Mouse (Mus musculus) granulocyte monocyte progenitor cell, adult 5-6 weeks (primary cell): ENCODE measurements around the gene Tmem252. TPM values are rescaled to one million over a fixed set of nuclear protein-coding genes. Genes with fewer than 3 reads are reported as not detected.
"Not testable (repeated sequence)": the region's sequence is repeated elsewhere in the genome, so short reads cannot be mapped to it uniquely, and the experiment has no call there.

ENCODE experiments used
- ATAC-seq: replicated peaks from 2 replicates; pipeline ENCODE4 v1.8.0; 2016; ENCODE audit warnings: mild to moderate bottlenecking, moderate TSS enrichment, inconsistent platforms; ENCODE audit not compliant: poor library complexity, severe bottlenecking
- total RNA-seq, 2 experiments: library from RNA; stranded (forward) in 1 of 2; stranded (reverse) in 1 of 2; fragments of 200-712, 200-1000 nt in 1 of 2; fragments of >200 nt in 1 of 2; fragmentation: Nextera tagmentation in 1 of 2; gene quantifications; 2 replicates each; pipeline ENCODE4 v1.2.3; 2014 to 2017

Tmem252 gene
- total RNA-seq, 2 experiments from 2014 or later = not detected

GRCm38 (mm10) chr19:24676429-24676828, 2.6 kb downstream of the Tmem252 start:
- no peak for ATAC-seq

GRCm38 (mm10) chr19:24677242-24677984, 3.6 kb downstream of the Tmem252 start:
- ATAC-seq = no peak

GRCm38 (mm10) chr19:24683016-24683720, 9.4 kb downstream of the Tmem252 start:
- no peak for ATAC-seq

DNA sequence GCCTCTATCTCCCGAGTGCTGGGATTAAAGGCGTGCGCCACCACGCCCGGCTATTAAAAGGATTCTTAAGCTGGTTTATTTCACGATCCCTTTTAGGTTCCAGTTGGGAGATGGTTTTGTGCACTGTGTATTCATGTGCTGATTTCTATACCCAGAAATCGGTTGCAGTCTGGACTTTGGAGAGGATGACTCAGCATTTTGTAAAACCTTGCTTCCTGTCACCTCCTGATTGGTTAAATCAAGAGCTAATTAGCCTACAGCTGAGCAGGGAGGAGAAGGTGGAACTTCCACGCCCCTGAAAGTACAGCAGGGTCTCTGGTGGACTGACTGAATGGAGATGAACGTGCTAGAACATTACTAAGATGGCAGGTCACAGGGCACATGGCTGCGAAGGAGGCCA, 12.6 kb downstream of the Tmem252 start:
- peak; percentile 20; the same call in 1 of the 2 replicates for ATAC-seq

- ATAC-seq = no peak
These were observed 14.5 kb downstream of the Tmem252 start for GRCm38 (mm10) chr19:24688327-24688726.

DNA sequence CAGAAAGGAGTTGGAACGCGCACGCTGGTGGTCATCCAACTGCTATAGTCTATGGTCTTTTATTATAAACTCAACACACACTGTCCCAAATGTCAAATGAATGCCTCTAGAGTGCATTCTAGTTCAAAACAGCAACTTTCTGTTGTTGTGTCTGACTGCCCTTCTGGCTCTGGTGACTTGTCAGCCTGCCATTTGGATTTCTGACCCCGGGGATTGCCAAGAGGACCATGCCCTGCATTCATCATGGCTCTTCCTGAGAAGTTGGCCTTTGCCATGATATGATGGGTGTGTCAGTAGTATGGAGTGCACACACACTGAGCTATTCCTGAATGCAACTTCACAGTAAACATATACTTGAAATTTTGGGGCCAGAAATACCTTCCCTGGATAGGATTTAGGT, 15.7 kb downstream of the Tmem252 start:
- no peak for ATAC-seq

- no peak for ATAC-seq
These were observed 18.9 kb downstream of the Tmem252 start for GRCm38 (mm10) chr19:24692691-24693090.

GRCm38 (mm10) chr19:24697946-24698345, 24.1 kb downstream of the Tmem252 start:
- ATAC-seq = no peak

- no peak for ATAC-seq
These were observed 24.8 kb downstream of the Tmem252 start for GRCm38 (mm10) chr19:24698651-24699050.

GRCm38 (mm10) chr19:24699196-24699595, 25.4 kb downstream of the Tmem252 start:
- ATAC-seq = no peak

DNA sequence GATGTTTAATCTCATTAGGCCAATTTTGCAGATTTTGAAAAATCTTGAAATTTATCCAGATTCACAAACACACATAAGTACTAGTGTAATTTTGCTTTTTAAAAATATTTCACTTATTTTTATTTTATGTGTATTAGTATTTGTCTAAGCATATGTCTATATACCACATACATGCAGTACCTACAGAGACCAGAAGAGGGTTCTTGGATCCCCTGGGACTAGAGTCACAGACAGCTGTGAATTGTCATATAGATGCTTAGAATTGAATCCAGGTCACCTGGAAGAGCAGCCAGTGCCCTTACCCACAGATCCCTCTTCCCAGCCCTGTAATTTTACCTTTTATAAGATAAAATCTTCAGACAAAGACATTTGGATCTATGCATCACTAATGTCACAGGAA, 26.1 kb downstream of the Tmem252 start:
- ATAC-seq = no peak

DNA sequence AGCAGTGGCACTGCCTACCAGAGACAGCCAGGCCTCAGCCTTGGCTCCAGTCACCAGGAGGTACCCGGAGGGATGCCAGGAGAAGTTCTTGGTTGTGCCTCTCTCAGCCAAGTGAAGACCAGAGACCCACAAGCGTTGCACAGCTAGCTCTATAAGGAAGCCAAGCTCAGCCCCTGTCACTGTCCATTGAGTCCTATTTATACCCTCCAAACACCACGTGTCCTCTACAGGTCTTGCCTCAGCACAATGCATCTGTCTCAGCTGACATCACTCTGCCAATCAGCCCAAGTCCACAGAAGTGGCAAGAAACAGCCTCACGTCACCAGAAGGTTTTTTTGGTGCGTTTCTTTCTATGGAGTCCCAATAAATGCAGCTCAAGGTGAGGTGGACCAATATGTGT, 26.9 kb downstream of the Tmem252 start:
- ATAC-seq = no peak

- no peak for ATAC-seq
These were observed 27.9 kb downstream of the Tmem252 start for GRCm38 (mm10) chr19:24701716-24702115.

DNA sequence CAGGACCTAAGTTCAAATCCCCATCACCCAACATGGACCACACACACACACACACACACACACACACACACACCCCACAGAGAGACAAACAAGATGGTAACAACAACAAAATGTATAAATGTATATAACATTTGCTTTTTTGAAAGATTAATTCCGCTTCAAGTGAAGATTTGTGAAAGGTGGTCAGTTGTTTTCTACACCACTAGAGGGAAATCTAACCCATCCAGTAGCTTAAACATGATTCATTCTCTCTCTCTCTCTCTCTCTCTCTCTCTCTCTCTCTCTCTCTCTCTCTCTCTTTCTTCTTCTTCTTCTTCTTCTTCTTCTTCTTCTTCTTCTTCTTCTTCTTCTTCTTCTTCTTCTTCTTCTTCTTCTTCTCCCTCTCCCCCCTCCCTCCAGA, 29.4 kb downstream of the Tmem252 start:
- ATAC-seq = not testable (repeated sequence)

DNA sequence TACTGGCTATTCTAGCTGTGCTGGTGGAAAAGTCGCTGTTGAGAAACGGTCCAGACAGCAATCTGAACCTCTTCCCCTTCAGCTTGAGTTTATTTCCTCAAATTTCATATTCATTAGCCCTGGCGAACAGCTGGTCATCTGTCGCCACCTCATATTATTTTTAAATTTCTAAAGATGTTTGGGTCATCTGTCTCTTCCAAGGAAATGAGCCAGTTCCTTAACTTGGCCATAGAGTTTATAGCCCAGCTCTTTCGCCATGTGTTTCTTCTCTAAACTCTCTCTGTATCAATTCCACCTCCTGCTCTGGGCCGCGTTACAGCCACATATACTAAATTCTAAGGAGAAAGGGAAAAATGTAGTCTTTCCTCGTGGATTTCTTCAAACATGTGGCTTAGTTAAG, 29.9 kb downstream of the Tmem252 start:
- 0 out of 2 replicates have a peak, but pooled peaks have one; percentile 20 for ATAC-seq

DNA sequence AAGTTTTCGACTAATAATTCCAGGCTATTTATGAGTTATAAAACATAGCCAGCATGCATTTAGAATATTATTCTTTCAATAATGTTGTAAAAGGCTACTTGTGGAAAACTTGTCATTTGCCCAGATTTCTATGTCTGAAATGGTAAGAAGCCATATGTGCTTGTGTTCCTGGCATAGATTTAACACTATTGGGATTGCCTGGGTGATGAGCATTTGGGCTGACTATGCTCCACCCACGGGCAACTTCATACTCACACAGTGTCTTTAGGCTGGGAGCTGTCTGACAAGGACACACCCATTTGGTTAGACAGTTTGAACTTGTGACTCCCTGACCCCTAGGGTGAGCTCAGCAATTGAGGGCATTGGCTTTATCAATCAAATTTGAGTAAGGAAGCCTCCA, 30.5 kb downstream of the Tmem252 start:
- ATAC-seq = no peak

DNA sequence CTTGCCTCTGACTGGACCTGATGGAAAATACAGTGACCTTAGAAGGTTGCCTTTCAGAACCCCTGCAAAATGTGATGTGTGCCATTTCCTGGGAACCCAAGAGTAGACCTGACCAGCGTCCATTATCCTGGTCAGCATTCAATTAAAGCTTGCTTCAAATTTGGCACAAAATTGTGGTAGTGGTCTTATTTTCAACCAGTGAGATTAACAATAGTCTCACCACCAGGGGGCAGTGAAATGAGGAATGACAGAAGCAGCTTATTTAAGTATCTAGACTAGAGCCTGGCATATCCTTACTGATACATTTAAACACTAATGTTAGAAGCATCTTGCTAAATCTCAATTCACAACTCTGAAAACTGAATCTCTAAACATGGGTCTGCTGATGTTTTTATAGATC, 31.6 kb downstream of the Tmem252 start:
- no peak for ATAC-seq

GRCm38 (mm10) chr19:24707071-24707906, 33.5 kb downstream of the Tmem252 start:
- ATAC-seq = peak; percentile 95

DNA sequence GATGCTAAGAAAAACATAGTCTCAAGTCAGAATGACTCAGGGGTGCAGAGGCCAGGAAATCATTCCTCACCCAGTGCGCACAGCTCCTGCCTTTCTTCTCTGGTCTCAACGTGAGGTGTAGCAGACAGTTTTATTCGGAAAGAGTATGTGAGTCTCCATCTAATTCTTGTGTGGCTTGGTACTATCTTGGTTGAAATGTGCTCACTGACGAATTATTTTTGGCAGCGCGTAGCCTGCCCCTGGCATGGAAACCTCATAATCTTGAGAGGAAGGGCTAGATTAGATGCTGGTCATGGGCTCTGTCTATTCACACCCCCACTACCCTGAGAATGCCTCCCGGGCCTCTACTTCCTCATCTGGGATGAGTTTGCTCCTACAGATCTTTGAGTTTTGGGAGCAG, 34.2 kb downstream of the Tmem252 start:
- ATAC-seq = no peak

DNA sequence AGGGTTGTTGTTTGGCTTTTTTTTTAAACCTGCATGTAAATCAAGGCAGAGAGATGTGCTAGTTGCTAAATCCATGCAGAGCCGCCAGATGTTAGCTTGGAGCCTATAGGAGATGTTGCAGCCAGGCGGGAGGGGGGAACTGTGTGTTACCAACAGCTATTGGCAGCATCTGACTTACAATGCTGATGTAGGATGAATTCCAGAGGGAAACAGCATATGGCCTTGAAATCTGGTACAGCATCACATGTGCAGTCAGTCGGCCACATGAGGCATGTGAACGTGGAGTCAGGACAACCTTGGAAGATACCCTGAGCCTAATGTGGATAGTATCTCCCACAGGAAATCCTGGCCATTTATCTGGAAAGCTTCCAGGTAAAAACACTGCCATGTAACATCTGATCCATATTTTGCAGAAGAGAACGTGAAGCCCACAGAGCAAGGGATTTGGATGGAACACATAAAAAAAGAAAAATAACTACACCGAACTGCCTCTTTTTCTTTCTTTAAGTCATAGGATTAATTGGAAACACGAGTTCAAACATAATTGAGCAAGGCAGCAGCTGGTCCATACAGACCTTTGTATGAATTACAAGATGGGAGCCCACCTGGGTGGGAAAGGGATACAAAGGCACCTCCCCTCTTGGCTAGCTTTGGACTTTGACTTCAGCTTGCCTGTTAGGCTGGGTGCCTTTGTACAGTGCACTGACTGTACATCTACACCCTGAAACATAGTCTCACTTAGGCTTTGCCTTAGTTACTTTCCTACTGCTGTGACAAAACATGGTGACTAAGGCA, 42.7 kb downstream of the Tmem252 start:
- ATAC-seq = no peak
